Mouse (Mus musculus) MEL (cell line): ENCODE measurements at regions not wholly inside any gene's neighbourhood (a gene's known extent, or its start where the extent isn't known, plus 50 kb on each side); places are given as distances from the start of the nearest gene placed in this dataset.
A peak's percentile ranks its signal among the peaks of the same experiment; 100 is the strongest.

Experiments used
- DNase-seq: peaks from one replicate; pipeline ENCODE4 v3.0.0; 2011; ENCODE audit warnings: low read depth, low spot score
- H3K27ac ChIP-seq: 2 replicates; pipeline ENCODE4 v1.5.1; 2012; ENCODE audit warnings: low read depth, mild to moderate bottlenecking, control low read depth, low read length, moderate library complexity; ENCODE audit not compliant: control insufficient read depth
- H3K27me3 ChIP-seq, 2 experiments: fragments of 150-350 bp in 1 of 2; sonication (generic) in 1 of 2; 2 replicates each; pipeline ENCODE4 v1.6.1; 2012; ENCODE audit warnings: low read length in 2 of 2, mild to moderate bottlenecking in 2 of 2, improper control_type of control experiment in 1 of 2, moderate library complexity in 1 of 2; ENCODE audit not compliant: insufficient read depth in 2 of 2, control insufficient read depth in 1 of 2
- H3K36me3 ChIP-seq, 2 experiments: 2 replicates each; pipeline ENCODE4 v1.6.1; 2012 to 2014; ENCODE audit warnings: low read length in 2 of 2, improper control_type of control experiment in 1 of 2, inconsistent platforms in 1 of 2, mild to moderate bottlenecking in 1 of 2; ENCODE audit not compliant: insufficient read depth in 2 of 2, control insufficient read depth in 1 of 2
- H3K4me1 ChIP-seq, 2 experiments: fragments of 150-350 bp in 1 of 2; sonication (generic) in 1 of 2; 2 replicates each; pipeline ENCODE4 v1.6.1; 2012; ENCODE audit warnings: low read length in 2 of 2, improper control_type of control experiment in 1 of 2, mild to moderate bottlenecking in 1 of 2; ENCODE audit not compliant: insufficient read depth in 2 of 2, control insufficient read depth in 1 of 2
- H3K4me3 ChIP-seq, 2 experiments: fragments of 150-350 bp in 1 of 2; sonication (generic) in 1 of 2; 2 replicates each; pipeline ENCODE4 v1.5.1; 2012; ENCODE audit warnings: low read depth in 2 of 2, low read length in 2 of 2, mild to moderate bottlenecking in 2 of 2, moderate library complexity in 2 of 2, control low read depth in 1 of 2, improper control_type of control experiment in 1 of 2; ENCODE audit not compliant: control insufficient read depth in 1 of 2, insufficient read depth in 1 of 2
- H3K79me2 ChIP-seq: 2 replicates; pipeline ENCODE4 v1.6.1; 2012; ENCODE audit warnings: mild to moderate bottlenecking, low read length, moderate library complexity; ENCODE audit not compliant: control insufficient read depth, poor library complexity, insufficient read depth
- H3K9ac ChIP-seq: 2 replicates; pipeline ENCODE4 v1.6.1; 2012; ENCODE audit warnings: low read depth, mild to moderate bottlenecking, control low read depth, low read length, moderate library complexity; ENCODE audit not compliant: control insufficient read depth, poor library complexity, severe bottlenecking
- H3K9me3 ChIP-seq: fragments of 150-350 bp; sonication (generic); replicated peaks from 2 replicates; pipeline ENCODE4 v1.6.1; 2012; ENCODE audit warnings: mild to moderate bottlenecking, low read length, improper control_type of control experiment, moderate library complexity; ENCODE audit not compliant: insufficient read depth
- BHLHE40 ChIP-seq: IDR thresholded peaks from 2 replicates; pipeline ENCODE4 v1.6.1; 2012; ENCODE audit warnings: low read depth, mild to moderate bottlenecking, inconsistent platforms, low read length, improper control_type of control experiment, borderline replicate concordance
- CTCF ChIP-seq, 3 experiments: IDR thresholded peaks in 2 of 3; conservative IDR thresholded peaks in 1 of 3; 2 replicates each; pipeline ENCODE4 v1.5.1; 2011 to 2012; ENCODE audit warnings: low read length in 3 of 3, low read depth in 2 of 3, mild to moderate bottlenecking in 2 of 3, improper control_type of control experiment in 1 of 3, inconsistent platforms in 1 of 3, mixed read lengths in 1 of 3, moderate library complexity in 1 of 3; ENCODE audit not compliant: control insufficient read depth in 1 of 3, insufficient read depth in 1 of 3, poor library complexity in 1 of 3, severe bottlenecking in 1 of 3
- E2F4 ChIP-seq: IDR thresholded peaks from 2 replicates; pipeline ENCODE4 v1.6.1; 2011; ENCODE audit warnings: low read depth, low read length, improper control_type of control experiment, borderline replicate concordance
- EP300 ChIP-seq, 2 experiments: IDR thresholded peaks; 2 replicates each; pipeline ENCODE4 v1.6.1; 2011; ENCODE audit warnings: improper control_type of control experiment in 2 of 2, low read length in 2 of 2, low read depth in 1 of 2, mild to moderate bottlenecking in 1 of 2
- GABPA ChIP-seq: IDR thresholded peaks from 2 replicates; pipeline ENCODE4 v1.6.1; 2012; ENCODE audit warnings: low read depth, mild to moderate bottlenecking, inconsistent platforms, low read length, improper control_type of control experiment, moderate library complexity
- MAFK ChIP-seq: IDR thresholded peaks from 2 replicates; pipeline ENCODE4 v1.6.1; 2011; ENCODE audit warnings: low read depth, mild to moderate bottlenecking, low read length, improper control_type of control experiment, borderline replicate concordance
- MXI1 ChIP-seq: IDR thresholded peaks from 2 replicates; pipeline ENCODE4 v1.6.1; 2011; ENCODE audit warnings: mild to moderate bottlenecking, low read depth, low read length, improper control_type of control experiment
- MYB ChIP-seq: IDR thresholded peaks from 2 replicates; pipeline ENCODE4 v1.6.1; 2011; ENCODE audit warnings: mild to moderate bottlenecking, low read depth, low read length, improper control_type of control experiment
- POLR2AphosphoS2 ChIP-seq: IDR thresholded peaks from 2 replicates; pipeline ENCODE4 v1.6.1; 2011; ENCODE audit warnings: low read length, improper control_type of control experiment
- RAD21 ChIP-seq: IDR thresholded peaks from 2 replicates; pipeline ENCODE4 v1.6.1; 2011; ENCODE audit warnings: mild to moderate bottlenecking, low read depth, low read length, improper control_type of control experiment
- RCOR1 ChIP-seq: IDR thresholded peaks from 2 replicates; pipeline ENCODE4 v1.6.1; 2012; ENCODE audit warnings: low read depth, mild to moderate bottlenecking, inconsistent platforms, low read length, improper control_type of control experiment
- TAL1 ChIP-seq: IDR thresholded peaks from 2 replicates; pipeline ENCODE4 v1.6.1; 2012; ENCODE audit warnings: mild to moderate bottlenecking, inconsistent platforms, low read length, moderate library complexity, mixed read lengths
- TBP ChIP-seq: IDR thresholded peaks from 2 replicates; pipeline ENCODE4 v1.8.0; 2011; ENCODE audit warnings: low read depth, low read length, improper control_type of control experiment
- TCF12 ChIP-seq: IDR thresholded peaks from 2 replicates; pipeline ENCODE4 v1.6.1; 2014; ENCODE audit warnings: low read depth, mild to moderate bottlenecking, inconsistent platforms, low read length, improper control_type of control experiment, moderate library complexity
- ZC3H11A ChIP-seq: IDR thresholded peaks from 2 replicates; pipeline ENCODE4 v1.6.1; 2012; ENCODE audit warnings: low read depth, mild to moderate bottlenecking, inconsistent platforms, low read length, improper control_type of control experiment

DNA sequence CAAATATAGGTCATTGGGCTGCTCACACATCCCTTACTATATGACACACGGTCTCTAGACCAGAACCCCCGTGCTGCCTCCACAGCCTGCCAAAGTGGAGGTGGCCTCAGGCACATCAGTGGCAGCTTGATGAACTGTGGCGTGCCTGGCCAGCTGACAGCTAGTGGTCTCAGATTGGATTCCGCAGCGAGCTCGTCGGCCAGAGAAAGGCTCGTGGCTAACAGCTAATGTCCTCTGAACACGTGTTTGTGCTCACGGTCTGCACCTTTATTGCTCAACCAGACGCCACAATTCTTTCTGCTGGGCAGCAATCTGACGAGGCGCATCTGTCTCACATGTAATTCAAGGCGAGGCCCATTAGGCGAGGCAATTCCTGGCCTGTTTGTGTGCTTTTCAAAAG is 270.6 kb downstream of the Prex1 start:
- Histone ChIP-seq H3K9me3 (no peaks in the 10 kb centered on the region), H3K9ac (no peak overlapping the region), H3K27me3 (no peaks in the 10 kb centered on the region), H3K4me3 (no peak overlapping the region), H3K4me1 (no peaks in the 10 kb centered on the region), H3K27ac (no peak overlapping the region), H3K79me2 (no peaks in the 10 kb centered on the region), H3K36me3 (no peaks in the 10 kb centered on the region)
- no peak for DNase-seq
- TF ChIP-seq POLR2AphosphoS2: no peak
- no peak for TF ChIP-seq E2F4
- no peak for TF ChIP-seq RCOR1
- TF ChIP-seq MAFK: no peak
- TF ChIP-seq ZC3H11A: no peak
- no peak for TF ChIP-seq TCF12
- no peak for TF ChIP-seq BHLHE40
- TF ChIP-seq TBP: no peak
- TF ChIP-seq CTCF (IDR thresholded peaks at IDR 0.05 in 2 of 3, conservative IDR thresholded peaks at IDR 0.05 in 1 of 3; ENCODE audit: control insufficient read depth in 1 of 3, insufficient read depth in 1 of 3, low read depth in 2 of 3, low read length in 3 of 3, poor library complexity in 1 of 3, severe bottlenecking in 1 of 3): no peak

- Histone ChIP-seq H3K9me3 (no peaks in the 10 kb centered on the region), H3K4me3 (no peak overlapping the region), H3K4me1 (no peaks in the 10 kb centered on the region), H3K79me2 (no peaks in the 10 kb centered on the region), H3K9ac (no peak overlapping the region), H3K36me3 (no peaks in the 10 kb centered on the region), H3K27me3 (no peaks in the 10 kb centered on the region), H3K27ac (no peak overlapping the region)
- no peak for DNase-seq
- TF ChIP-seq CTCF (IDR thresholded peaks at IDR 0.05 in 2 of 3, conservative IDR thresholded peaks at IDR 0.05 in 1 of 3; ENCODE audit: control insufficient read depth in 1 of 3, insufficient read depth in 1 of 3, low read depth in 2 of 3, low read length in 3 of 3, poor library complexity in 1 of 3, severe bottlenecking in 1 of 3) (peak in 2 of 3 experiments; percentile 13 to 27; a peak in 1 of 6 replicates), MXI1 (no peak), RCOR1 (no peak)
These were observed 273.5 kb downstream of the Prex1 start for GRCm38 (mm10) chr2:166439847-166440775.

DNA sequence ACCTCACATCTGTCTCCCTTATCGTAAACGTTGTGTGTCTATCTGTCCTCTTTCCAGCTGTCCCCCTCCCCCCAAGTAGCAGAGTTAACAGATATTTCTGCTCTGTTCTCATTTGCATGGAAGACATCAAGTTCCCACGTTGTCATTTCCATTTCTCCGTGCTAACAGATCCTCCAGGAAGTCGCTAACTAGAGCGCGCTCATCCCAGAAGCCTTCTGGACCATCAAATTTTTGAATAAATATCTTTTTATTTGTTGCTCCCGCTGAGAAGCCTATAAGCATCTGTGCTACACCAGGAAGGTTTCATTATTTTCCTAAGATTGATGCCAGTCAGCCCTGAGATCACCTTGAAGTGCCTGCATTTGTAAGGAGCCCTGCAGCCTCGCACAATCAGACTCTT is 275.4 kb downstream of the Prex1 start:
- H3K27me3 ChIP-seq: no peaks in the 10 kb centered on the region
- H3K79me2 ChIP-seq: no peaks in the 10 kb centered on the region
- H3K27ac ChIP-seq: no peak overlapping the region
- no peak for TF ChIP-seq GABPA
- TF ChIP-seq EP300 (IDR thresholded peaks at IDR 0.05; ENCODE audit: low read depth in 1 of 2, low read length in 2 of 2): no peak
- no peak for TF ChIP-seq RAD21
- TF ChIP-seq TAL1: no peak
- no peak for TF ChIP-seq E2F4
- no peak for TF ChIP-seq TCF12
- TF ChIP-seq MYB: no peak
- no peaks in the 10 kb centered on the region for H3K4me1 ChIP-seq
- no peak overlapping the region for H3K4me3 ChIP-seq
- DNase-seq: no peak
- no peak overlapping the region for H3K9ac ChIP-seq
- no peaks in the 10 kb centered on the region for H3K9me3 ChIP-seq
- no peaks in the 10 kb centered on the region for H3K36me3 ChIP-seq
